Mouse (Mus musculus) adrenal gland, adult 18-20 months (tissue): Measurements from ENCODE around the gene Hist1h2be. TPM values are rescaled to one million over a fixed set of nuclear protein-coding genes. Genes with fewer than 3 reads are reported as not detected.
A peak's percentile ranks its signal among the peaks of the same experiment; 100 is the strongest.
"Not testable (repeated sequence)": the region's sequence is repeated elsewhere in the genome, so short reads cannot be mapped to it uniquely, and the experiment has no call there.

Experiments
- DNase-seq, 2 experiments: peaks; one replicate each; pipeline ENCODE4 v3.0.0; 2021 to 2022; ENCODE audit warnings: low spot score in 2 of 2
- total RNA-seq, 2 experiments: library from RNA; stranded (reverse); gene quantifications; 1 replicate in 1 of 2; 2 replicates in 1 of 2; pipeline ENCODE4 v1.2.3; 2021

Gene Hist1h2be
- total RNA-seq, 2 experiments from 2014 or later, result 9.3 to 13.3 TPM

DNA sequence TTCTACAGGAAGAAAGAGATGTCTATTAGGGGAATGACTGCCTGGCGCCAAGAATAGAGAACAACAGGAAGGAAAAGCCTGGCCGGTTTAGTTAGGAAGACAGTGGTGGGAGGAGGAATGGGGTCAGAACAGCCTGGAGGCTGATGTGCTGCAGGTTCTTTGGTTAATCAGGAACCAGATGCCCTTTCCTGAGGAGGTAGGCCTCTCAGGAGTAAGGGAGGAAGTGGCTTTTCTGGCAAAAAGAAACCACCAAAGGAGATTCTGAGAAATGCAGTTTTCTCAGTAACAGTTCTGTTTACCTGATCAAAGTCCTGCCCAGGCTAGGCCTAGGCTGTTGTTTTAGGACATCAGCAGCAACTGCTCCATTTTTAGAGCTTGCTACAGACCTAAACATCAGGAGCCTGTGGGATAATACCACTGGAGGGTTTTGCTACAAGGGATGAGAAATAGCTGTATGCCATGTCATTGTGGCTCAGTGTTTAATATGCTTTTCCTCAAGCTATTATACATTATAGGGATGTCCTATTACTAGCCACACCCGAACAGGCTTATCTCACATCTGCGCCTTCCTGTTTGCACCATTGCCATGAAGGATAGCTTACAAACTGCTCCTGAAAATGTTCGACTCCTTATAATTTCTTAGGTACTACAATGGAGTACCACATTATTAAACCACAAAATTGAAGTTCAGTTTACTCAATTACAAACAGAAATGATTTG is 27.7 kb downstream of the Hist1h2be start:
- DNase-seq, result no peak

DNA sequence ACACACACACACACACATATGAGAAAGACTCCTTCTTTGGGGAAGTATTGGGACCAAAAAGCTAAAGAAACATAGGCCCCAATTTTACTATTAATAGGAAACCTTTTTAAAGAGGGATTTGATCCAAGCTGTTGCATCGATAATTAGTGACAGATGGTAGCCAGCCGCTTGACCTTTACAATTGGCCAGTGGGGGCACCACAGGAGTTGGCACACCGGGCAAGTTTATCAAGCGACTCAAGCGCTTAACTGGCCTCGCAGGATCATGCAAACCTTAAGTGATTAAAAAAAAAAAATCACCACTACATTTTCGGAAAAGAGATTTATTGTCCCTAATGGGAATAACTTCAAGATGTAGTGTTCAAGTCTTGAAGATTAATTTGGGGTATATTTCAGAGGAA is 28.3 kb downstream of the Hist1h2be start:
- no peak for DNase-seq

- DNase-seq, result not testable (repeated sequence)
These were observed 29.0 kb downstream of the Hist1h2be start for GRCm38 (mm10) chr13:23591886-23592285.

DNA sequence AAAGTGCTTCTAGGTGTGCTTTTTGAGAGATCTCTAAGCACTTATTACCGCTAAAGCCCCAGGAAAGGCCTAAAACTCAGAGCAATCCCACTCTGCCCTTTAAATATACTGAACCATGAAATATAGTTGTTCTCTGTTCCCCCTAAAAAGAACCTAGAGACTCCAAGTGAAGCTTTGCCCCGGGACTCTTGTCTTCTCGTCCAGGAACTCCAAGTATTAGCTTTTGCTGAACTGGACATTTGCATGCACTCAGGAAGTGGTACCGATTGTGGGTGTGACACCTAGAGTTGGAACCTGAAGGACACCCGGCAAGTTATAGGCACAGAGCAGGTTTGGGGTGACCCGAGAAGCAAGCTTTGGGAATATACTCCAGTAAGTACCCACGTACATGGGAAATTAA is 29.7 kb downstream of the Hist1h2be start:
- DNase-seq, result no peak

- DNase-seq, result no peak
These were observed 34.0 kb downstream of the Hist1h2be start for GRCm38 (mm10) chr13:23586940-23587225.

DNA sequence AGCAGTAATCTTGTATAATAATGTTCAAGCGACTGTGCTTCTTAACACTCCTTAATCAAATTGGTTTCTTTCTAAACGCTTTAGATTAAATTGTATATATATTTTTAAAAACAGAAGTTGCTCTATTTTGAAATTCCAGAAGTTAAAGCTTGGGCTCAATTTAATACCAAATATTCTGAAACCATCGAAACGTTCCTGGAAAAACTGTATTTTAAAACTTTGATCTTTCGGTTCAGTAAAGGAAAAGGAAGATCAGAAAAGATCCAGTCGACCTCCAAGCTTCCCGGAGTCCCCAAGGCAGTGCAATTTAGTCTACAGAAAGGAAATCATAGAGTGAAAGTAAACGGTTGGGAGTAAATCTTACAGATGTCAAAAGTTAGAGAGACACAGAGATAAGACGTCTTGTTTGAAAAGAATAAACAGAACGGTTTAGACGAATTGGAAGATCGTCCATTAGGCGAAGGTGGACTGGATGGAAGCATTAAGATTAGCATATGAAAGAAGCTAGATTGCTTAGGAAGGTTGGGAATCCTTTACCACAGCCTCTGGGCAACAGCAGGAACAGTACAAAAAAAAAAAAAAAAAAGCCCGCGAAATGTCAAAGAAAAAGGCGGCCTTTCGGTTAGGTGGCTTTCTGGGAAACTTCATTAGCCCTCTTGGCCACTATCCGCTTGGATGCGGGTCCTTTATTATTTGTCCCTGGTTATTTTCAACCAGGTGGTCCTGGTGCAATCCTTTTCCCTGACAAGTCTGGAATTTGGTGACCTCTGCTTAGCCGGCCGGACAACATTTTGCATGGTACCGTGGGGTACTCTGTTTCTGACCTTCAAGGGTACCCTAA is 34.6 kb downstream of the Hist1h2be start:
- DNase-seq, result no peak

DNA sequence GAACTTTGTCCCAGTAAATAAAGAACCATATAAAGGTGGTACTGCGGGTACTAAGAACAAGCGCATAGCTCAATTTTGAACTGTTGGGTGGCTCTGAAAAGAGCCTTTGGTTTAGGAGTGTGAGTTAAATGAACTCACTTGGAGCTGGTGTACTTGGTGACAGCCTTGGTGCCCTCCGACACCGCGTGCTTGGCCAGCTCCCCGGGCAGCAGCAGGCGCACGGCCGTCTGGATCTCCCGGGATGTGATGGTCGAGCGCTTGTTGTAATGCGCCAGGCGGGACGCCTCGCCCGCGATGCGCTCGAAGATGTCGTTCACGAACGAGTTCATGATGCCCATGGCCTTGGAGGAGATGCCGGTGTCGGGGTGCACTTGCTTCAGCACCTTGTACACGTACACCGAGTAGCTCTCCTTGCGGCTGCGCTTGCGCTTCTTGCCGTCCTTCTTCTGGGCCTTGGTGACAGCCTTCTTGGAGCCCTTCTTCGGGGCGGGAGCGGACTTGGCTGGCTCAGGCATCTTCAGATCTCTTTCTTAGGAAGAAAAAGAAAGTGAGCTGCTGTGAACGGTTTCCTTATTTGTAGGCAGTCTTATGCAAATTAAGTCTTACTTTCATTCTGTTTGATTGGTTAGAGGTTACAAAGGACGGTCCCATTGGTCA is 35.4 kb downstream of the Hist1h2be start:
- DNase-seq, result peak; percentile 52 to 59

DNA sequence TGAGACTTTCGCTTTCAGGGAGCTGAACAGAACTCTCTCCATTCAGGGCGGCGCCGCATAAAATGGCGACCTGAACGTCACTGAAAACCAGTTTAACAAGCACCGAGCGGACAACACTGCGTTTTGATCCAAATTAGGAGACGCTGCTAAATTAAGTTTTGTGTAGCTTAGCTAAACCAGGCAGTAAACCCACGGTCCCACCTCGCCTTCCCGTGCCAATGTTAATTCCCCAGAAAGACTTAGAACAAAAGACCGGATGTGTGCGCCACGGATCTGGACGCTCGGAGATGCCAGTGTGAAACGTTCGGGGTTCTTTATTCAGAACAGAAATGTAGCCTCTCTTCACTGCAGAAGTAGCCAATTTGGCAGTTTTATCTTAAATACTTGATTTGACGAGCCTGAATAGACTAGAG is 35.9 kb downstream of the Hist1h2be start:
- peak; percentile 53 to 54 for DNase-seq

- DNase-seq, result no peak
These were observed 36.6 kb downstream of the Hist1h2be start for GRCm38 (mm10) chr13:23584331-23584730.

DNA sequence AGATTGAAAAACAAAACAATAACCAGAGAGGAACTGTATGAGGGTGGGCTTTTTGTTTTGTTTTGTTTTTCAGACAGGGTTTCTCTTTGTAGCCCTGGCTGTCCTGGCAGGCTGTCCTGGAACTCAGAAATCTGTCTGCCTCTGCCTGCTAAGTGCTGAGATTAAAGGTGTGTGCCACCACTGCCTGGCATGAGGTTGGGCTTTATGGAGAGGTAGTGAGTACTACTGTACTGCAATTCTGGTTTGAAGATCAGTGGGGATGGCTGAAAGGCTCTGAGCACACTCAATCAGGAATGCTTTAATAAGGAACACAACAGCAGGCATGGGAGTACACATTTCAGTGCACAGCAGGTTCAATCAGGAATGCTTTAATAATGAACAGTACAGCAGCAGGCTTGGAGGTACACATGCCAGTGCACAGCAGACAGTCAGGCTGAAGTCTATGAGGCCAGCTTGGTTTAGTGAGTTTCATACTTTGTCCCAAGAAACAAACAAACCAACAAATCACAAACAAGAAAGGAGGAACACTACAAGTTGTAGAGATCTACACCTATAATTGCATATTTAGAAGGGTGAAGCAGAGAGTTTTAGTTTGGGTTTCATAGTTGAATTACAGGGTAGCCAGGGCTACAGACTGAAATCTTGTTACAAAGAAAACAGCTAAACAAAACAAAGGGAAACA is 37.4 kb downstream of the Hist1h2be start:
- no peak for DNase-seq

- DNase-seq, result no peak
These were observed 38.5 kb downstream of the Hist1h2be start for GRCm38 (mm10) chr13:23582219-23583056.

DNA sequence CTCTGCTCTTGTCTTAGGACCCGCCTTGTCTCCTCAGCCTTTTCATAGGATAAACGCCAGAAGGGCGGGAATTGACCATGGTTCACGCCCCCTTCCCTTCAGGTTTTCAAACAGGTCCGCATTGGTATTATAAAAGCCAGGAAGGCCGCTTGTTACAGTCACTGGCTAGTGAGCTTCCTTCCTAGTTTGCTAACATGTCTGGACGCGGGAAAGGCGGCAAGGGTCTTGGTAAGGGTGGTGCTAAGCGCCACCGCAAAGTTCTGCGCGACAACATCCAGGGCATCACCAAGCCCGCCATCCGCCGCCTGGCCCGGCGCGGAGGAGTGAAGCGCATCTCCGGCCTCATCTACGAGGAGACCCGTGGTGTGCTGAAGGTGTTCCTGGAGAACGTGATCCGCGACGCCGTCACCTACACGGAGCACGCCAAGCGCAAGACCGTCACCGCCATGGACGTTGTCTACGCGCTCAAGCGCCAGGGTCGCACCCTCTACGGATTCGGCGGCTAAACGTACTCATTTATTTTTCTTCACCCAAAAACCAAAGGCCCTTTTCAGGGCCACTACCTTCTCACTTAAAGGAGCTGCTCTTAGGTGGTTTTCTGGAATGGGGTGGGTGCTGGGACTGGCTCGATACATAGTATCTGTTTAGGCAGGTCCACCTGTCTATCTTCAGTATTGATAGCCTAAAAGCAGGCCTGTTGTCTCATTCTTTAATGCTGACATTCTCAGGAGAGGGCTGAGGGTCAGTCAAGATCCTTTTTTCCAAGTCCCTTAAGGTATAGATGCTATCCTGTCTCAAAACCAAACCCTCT is 39.3 kb downstream of the Hist1h2be start, which contains the start of gene Hist1h4d:
Gene Hist1h4d, plus strand, starts transcription at position 191 of the 811 bp plus-strand sequence.
- DNase-seq, result peak; percentile 93 to 99

DNA sequence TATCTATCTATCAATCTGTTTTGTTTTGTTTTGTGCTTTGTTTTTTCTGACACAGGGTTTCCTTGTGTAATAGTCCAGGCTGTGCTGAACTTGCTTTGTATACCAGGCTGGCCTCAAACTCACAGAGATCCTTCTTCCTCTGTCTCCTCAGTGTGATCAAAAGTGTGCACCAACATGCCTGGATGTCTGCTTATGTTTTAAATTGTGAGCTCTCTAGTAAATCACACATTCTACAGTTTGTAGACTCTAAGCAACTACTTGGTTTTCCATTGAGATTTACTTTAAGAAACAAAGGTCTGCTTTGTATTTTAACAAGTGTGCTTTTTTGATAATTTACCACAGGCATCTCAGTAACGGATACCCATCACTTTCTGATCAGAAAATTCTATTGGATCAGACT is 43.1 kb downstream of the Hist1h2be start:
- DNase-seq, result no peak

- DNase-seq, result no peak
These were observed 43.9 kb downstream of the Hist1h2be start for GRCm38 (mm10) chr13:23576906-23577639.

DNA sequence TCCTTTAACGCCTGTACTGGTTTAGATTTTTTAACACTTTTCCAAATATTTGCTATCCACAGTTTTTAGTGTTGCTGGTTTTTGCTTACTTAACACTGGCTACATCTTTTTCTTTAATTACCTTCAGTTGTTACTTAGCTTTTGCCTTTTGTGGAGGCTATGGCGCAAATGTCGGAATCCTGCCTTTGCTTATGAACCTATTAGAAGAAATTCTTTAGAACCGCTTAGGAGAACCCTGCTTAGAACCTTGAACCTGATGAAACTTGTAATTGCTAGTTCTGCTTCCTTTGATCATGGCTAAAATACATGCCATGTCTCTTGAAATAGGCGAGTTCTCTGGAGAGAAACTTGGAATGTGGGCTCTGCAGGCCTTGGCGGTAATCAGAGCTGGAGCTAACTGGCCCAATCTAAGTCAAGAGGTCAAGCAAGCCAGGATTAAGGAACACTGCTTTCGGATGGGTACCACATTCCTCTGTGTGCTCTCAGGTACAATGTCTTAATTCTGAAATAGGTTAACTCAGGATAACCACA is 44.5 kb downstream of the Hist1h2be start:
- DNase-seq, result no peak

GRCm38 (mm10) chr13:23575864-23576313 is 45.0 kb downstream of the Hist1h2be start:
- not testable (repeated sequence) for DNase-seq

- no peak for DNase-seq
These were observed 45.6 kb downstream of the Hist1h2be start, which contains the start of gene Hist1h3d for GRCm38 (mm10) chr13:23575271-23575851. Gene Hist1h3d (plus strand): TSS chr13:23575763.
